Mouse (Mus musculus): ENCODE measurements around the gene Uba3.

- TF ChIP-seq CTCF (IDR thresholded peaks at IDR 0.05; ENCODE audit: control insufficient read depth, insufficient read depth, low read length) (no peak), POLR2A (IDR thresholded peaks at IDR 0.05; ENCODE audit: borderline replicate concordance, control insufficient read depth, low read depth, low read length) (peak; percentile 68; the same call in 1 of the 2 replicates)
Measured at GRCm38 (mm10) chr6:97178491-97179366, 26.7 kb downstream of the Uba3 start, which contains the start of gene Tmf1.
